Mouse (Mus musculus) myocyte (in vitro differentiated cells): ENCODE data around the gene Hnrnpul1. TPM values are rescaled to one million over a fixed set of nuclear protein-coding genes. Genes with fewer than 3 reads are reported as not detected.

Experiments used
- H3K27me3 ChIP-seq: one replicate; pipeline ENCODE4 v1.6.1; 2011; ENCODE audit not compliant: control insufficient read depth, insufficient read depth, insufficient read length
- H3K36me3 ChIP-seq: one replicate; pipeline ENCODE4 v1.6.1; 2011; ENCODE audit not compliant: control insufficient read depth, insufficient read depth
- H3K4me2 ChIP-seq: one replicate; pipeline ENCODE4 v1.6.1; 2011; ENCODE audit warnings: low read depth, control low read depth
- H3K4me3 ChIP-seq: one replicate; pipeline ENCODE4 v1.5.1; 2011; ENCODE audit warnings: mild to moderate bottlenecking, control low read depth, moderate library complexity
- H3K79me2 ChIP-seq: one replicate; pipeline ENCODE4 v1.6.1; 2011; ENCODE audit not compliant: control insufficient read depth, insufficient read depth
- H3ac ChIP-seq: one replicate; pipeline ENCODE4 v1.6.1; 2011; ENCODE audit not compliant: control insufficient read depth, insufficient read length
- CEBPB ChIP-seq: IDR thresholded peaks from 2 replicates; pipeline ENCODE4 v1.6.1; 2011; ENCODE audit warnings: mild to moderate bottlenecking, moderate library complexity; ENCODE audit not compliant: poor library complexity, insufficient read depth, severe bottlenecking
- E2F4 ChIP-seq: IDR thresholded peaks from one replicate; pipeline ENCODE4 v1.6.1; 2011; ENCODE audit warnings: mild to moderate bottlenecking, control low read depth, moderate library complexity; ENCODE audit not compliant: insufficient read depth
- MAX ChIP-seq: IDR thresholded peaks from one replicate; pipeline ENCODE4 v1.6.1; 2011; ENCODE audit warnings: low read depth, mild to moderate bottlenecking, control low read depth
- MYOD1 ChIP-seq, 3 experiments: IDR thresholded peaks; one replicate each; pipeline ENCODE4 v1.6.1; 2011; ENCODE audit warnings: control low read depth in 2 of 3, low read depth in 2 of 3, mild to moderate bottlenecking in 2 of 3, moderate library complexity in 1 of 3; ENCODE audit not compliant: insufficient read length in 2 of 3, control insufficient read depth in 1 of 3
- MYOG ChIP-seq, 3 experiments: IDR thresholded peaks; one replicate each; pipeline ENCODE4 v1.6.1; 2011; ENCODE audit warnings: control low read depth in 2 of 3, low read depth in 2 of 3, mild to moderate bottlenecking in 2 of 3; ENCODE audit not compliant: insufficient read length in 2 of 3, control insufficient read depth in 1 of 3, insufficient read depth in 1 of 3
- POLR2A ChIP-seq: IDR thresholded peaks from one replicate; pipeline ENCODE4 v1.6.1; 2011; ENCODE audit warnings: low read depth, mild to moderate bottlenecking, control low read depth, moderate library complexity; ENCODE audit not compliant: insufficient read length
- POLR2AphosphoS2 ChIP-seq: IDR thresholded peaks from one replicate; pipeline ENCODE4 v1.6.1; 2011; ENCODE audit warnings: low read depth, control low read depth; ENCODE audit not compliant: insufficient read length
- REST ChIP-seq: IDR thresholded peaks from one replicate; pipeline ENCODE4 v1.6.1; 2011; ENCODE audit warnings: mild to moderate bottlenecking, control low read depth, moderate library complexity; ENCODE audit not compliant: insufficient read depth, insufficient read length
- SRF ChIP-seq: IDR thresholded peaks from one replicate; pipeline ENCODE4 v1.6.1; 2011; ENCODE audit warnings: low read depth; ENCODE audit not compliant: control insufficient read depth, insufficient read length
- TCF12 ChIP-seq: IDR thresholded peaks from one replicate; pipeline ENCODE4 v1.6.1; 2011; ENCODE audit warnings: mild to moderate bottlenecking, control low read depth; ENCODE audit not compliant: poor library complexity, insufficient read depth, severe bottlenecking
- TCF3 ChIP-seq: IDR thresholded peaks from one replicate; pipeline ENCODE4 v1.6.1; 2011; ENCODE audit warnings: low read depth, control low read depth; ENCODE audit not compliant: insufficient read length
- USF1 ChIP-seq: IDR thresholded peaks from one replicate; pipeline ENCODE4 v1.6.1; 2011; ENCODE audit warnings: low read depth, mild to moderate bottlenecking, control low read depth, moderate library complexity
- polyA plus RNA-seq: library from polyadenylated mRNA; unstranded; fragments of >200 nt; fragmentation: generic; extraction: Trizol; gene quantifications from one replicate; pipeline ENCODE4 v1.2.1, GENCODE M21; 2012; ENCODE audit warnings: missing spikeins

Gene Hnrnpul1
- polyA plus RNA-seq, 1 experiment: 76.2 TPM

GRCm38 (mm10) chr7:25681341-25682231 is 73.0 kb downstream of the Hnrnpul1 start:
- H3K27me3 ChIP-seq: no peaks in the 10 kb centered on the region
- H3ac ChIP-seq: no peak overlapping the region
- peak overlapping the region; percentile 39 for H3K4me3 ChIP-seq
- H3K36me3 ChIP-seq: no peaks in the 10 kb centered on the region
- TF ChIP-seq POLR2A (no peak), REST (no peak)
- H3K4me2 ChIP-seq: peak overlapping the region; percentile 99
- peaks cover 5% of the 10 kb centered on the region for H3K79me2 ChIP-seq

GRCm38 (mm10) chr7:25680514-25681258 is 73.9 kb downstream of the Hnrnpul1 start, which contains the start of gene B9d2:
Gene B9d2 (plus strand): TSS chr7:25680780.
- H3ac ChIP-seq: no peak within 1 kb of the TSS
- H3K79me2 ChIP-seq: peaks cover 5% of the 10 kb centered on the region
- H3K27me3 ChIP-seq: no peaks in the 10 kb centered on the region
- no peaks in the 10 kb centered on the region for H3K36me3 ChIP-seq
- peak; percentile 66 for TF ChIP-seq CEBPB
- no peak for TF ChIP-seq TCF12
- no peak for TF ChIP-seq MAX
- TF ChIP-seq MYOD1 (IDR thresholded peaks at IDR 0.05; ENCODE audit: control insufficient read depth in 1 of 3, insufficient read length in 2 of 3, low read depth in 2 of 3): no peak
- peak; percentile 70 for TF ChIP-seq POLR2A
- TF ChIP-seq TCF3: no peak
- TF ChIP-seq POLR2AphosphoS2: peak; percentile 80
- TF ChIP-seq REST: no peak
- no peak for TF ChIP-seq MYOG (IDR thresholded peaks at IDR 0.05; ENCODE audit: control insufficient read depth in 1 of 3, insufficient read depth in 1 of 3, insufficient read length in 2 of 3, low read depth in 2 of 3)
- TF ChIP-seq SRF: no peak
- no peak for TF ChIP-seq E2F4
- TF ChIP-seq USF1: no peak
- peak within 1 kb of the TSS; percentile 99 for H3K4me2 ChIP-seq
- peak within 1 kb of the TSS; percentile 39 for H3K4me3 ChIP-seq

GRCm38 (mm10) chr7:25679971-25680370 is 74.6 kb downstream of the Hnrnpul1 start:
- Histone ChIP-seq H3ac (no peak overlapping the region), H3K4me3 (peak overlapping the region; percentile 39), H3K36me3 (no peaks in the 10 kb centered on the region), H3K27me3 (no peaks in the 10 kb centered on the region), H3K79me2 (peaks cover 5% of the 10 kb centered on the region), H3K4me2 (peak overlapping the region; percentile 99)
- TF ChIP-seq MYOD1 (IDR thresholded peaks at IDR 0.05; ENCODE audit: control insufficient read depth in 1 of 3, insufficient read length in 2 of 3, low read depth in 2 of 3): no peak
- TF ChIP-seq CEBPB: peak; percentile 24; the same call in 1 of the 2 replicates

DNA sequence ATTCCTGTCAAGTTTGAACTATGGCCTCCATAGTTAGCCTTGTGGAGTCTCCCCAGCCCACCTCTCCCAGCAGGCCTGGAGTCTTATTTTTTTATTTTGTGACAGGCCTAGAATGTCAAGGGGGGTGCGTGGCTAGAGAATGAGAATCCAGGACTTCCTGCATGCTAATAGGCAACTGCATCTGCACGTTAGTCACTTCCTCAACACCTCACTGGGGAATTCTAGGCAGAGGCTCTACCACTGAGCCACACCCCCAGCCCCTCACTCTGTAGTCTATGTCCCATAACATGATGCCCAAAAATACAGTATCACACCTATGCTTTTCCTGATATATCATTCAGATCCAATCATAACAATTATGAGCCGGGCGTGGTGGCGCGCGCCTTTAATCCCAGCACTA is 77.5 kb downstream of the Hnrnpul1 start:
- no peaks in the 10 kb centered on the region for H3K36me3 ChIP-seq
- peaks cover 5% of the 10 kb centered on the region for H3K79me2 ChIP-seq
- TF ChIP-seq CEBPB (no peak), E2F4 (no peak), SRF (no peak), POLR2A (no peak), POLR2AphosphoS2 (no peak), MYOD1 (IDR thresholded peaks at IDR 0.05; ENCODE audit: control insufficient read depth in 1 of 3, insufficient read length in 2 of 3, low read depth in 2 of 3) (no peak)
- no peak overlapping the region for H3ac ChIP-seq
- no peak overlapping the region for H3K4me3 ChIP-seq
- H3K4me2 ChIP-seq: no peak overlapping the region
- peaks cover 4% of the 10 kb centered on the region for H3K27me3 ChIP-seq

GRCm38 (mm10) chr7:25676085-25676781 is 78.3 kb downstream of the Hnrnpul1 start:
- Histone ChIP-seq H3K4me2 (peak overlapping the region; percentile 42), H3K27me3 (peaks cover 4% of the 10 kb centered on the region), H3K79me2 (no peaks in the 10 kb centered on the region), H3K36me3 (no peaks in the 10 kb centered on the region), H3ac (no peak overlapping the region), H3K4me3 (no peak overlapping the region)
- TF ChIP-seq MYOD1 (IDR thresholded peaks at IDR 0.05; ENCODE audit: control insufficient read depth in 1 of 3, insufficient read length in 2 of 3, low read depth in 2 of 3) (peak in 2 of 3 experiments; percentile 37 to 38), CEBPB (no peak), MYOG (IDR thresholded peaks at IDR 0.05; ENCODE audit: control insufficient read depth in 1 of 3, insufficient read depth in 1 of 3, insufficient read length in 2 of 3, low read depth in 2 of 3) (peak in 1 of 3 experiments; percentile 67)
